Mouse (Mus musculus) A20 (cell line): ENCODE measurements around the gene Hgfac.

Experiments
- DNase-seq: peaks from one replicate; pipeline ENCODE4 v3.0.0-alpha.2; 2011; ENCODE audit warnings: low read depth, low spot score

Gene Hgfac

GRCm38 (mm10) chr5:35041268-35041829, at the start of gene Hgfac:
Hgfac (plus strand) TSS chr5:35041509.
- no peak for DNase-seq

GRCm38 (mm10) chr5:34998754-34999153, 42.6 kb upstream of the Hgfac start:
- DNase-seq = no peak

GRCm38 (mm10) chr5:34999281-34999680, 42.0 kb upstream of the Hgfac start:
- DNase-seq = no peak

- DNase-seq = no peak
These were observed 41.0 kb upstream of the Hgfac start for GRCm38 (mm10) chr5:35000323-35000722.

GRCm38 (mm10) chr5:35001144-35001543, 40.2 kb upstream of the Hgfac start:
- no peak for DNase-seq

- DNase-seq = no peak
These were observed 37.6 kb upstream of the Hgfac start for GRCm38 (mm10) chr5:35003611-35004162.

GRCm38 (mm10) chr5:35004769-35005168, 36.5 kb upstream of the Hgfac start:
- DNase-seq = no peak

GRCm38 (mm10) chr5:35005659-35006058, 35.6 kb upstream of the Hgfac start:
- no peak for DNase-seq

- DNase-seq = no peak
These were observed 34.7 kb upstream of the Hgfac start for GRCm38 (mm10) chr5:35006599-35006998.

GRCm38 (mm10) chr5:35009163-35009562, 32.1 kb upstream of the Hgfac start:
- DNase-seq = no peak

GRCm38 (mm10) chr5:35010656-35011055, 30.7 kb upstream of the Hgfac start:
- DNase-seq = no peak

- DNase-seq = no peak
These were observed 30.0 kb upstream of the Hgfac start for GRCm38 (mm10) chr5:35011156-35011923.

GRCm38 (mm10) chr5:35014036-35014435, 27.3 kb upstream of the Hgfac start:
- no peak for DNase-seq

- no peak for DNase-seq
These were observed 21.5 kb upstream of the Hgfac start for GRCm38 (mm10) chr5:35019673-35020300.

- DNase-seq = no peak
These were observed 20.7 kb upstream of the Hgfac start for GRCm38 (mm10) chr5:35020410-35021241.

- DNase-seq = peak; percentile 48
These were observed 16.3 kb upstream of the Hgfac start for GRCm38 (mm10) chr5:35024975-35025374.

GRCm38 (mm10) chr5:35029303-35029702, 12.0 kb upstream of the Hgfac start:
- DNase-seq = no peak

- no peak for DNase-seq
These were observed 11.6 kb upstream of the Hgfac start for GRCm38 (mm10) chr5:35029755-35030154.

GRCm38 (mm10) chr5:35033068-35033467, 8.2 kb upstream of the Hgfac start:
- DNase-seq = peak; percentile 57

- DNase-seq = no peak
These were observed 7.7 kb upstream of the Hgfac start for GRCm38 (mm10) chr5:35033619-35034018.

- peak; percentile 5 for DNase-seq
These were observed 6.2 kb upstream of the Hgfac start for GRCm38 (mm10) chr5:35035141-35035540.

GRCm38 (mm10) chr5:35035795-35036194, 5.5 kb upstream of the Hgfac start:
- no peak for DNase-seq
